Mouse (Mus musculus) lung, postnatal 0 days (tissue): Measurements from ENCODE around the gene Plin4. TPM values are rescaled to one million over a fixed set of nuclear protein-coding genes. Genes with fewer than 3 reads are reported as not detected.

Source experiments
- ATAC-seq: fragments of 200-750 bp; cut with Nextera tagmentation; 2 replicates; pipeline ENCODE4 v1.8.0; 2017; ENCODE audit warnings: moderate library complexity
- DNase-seq: peaks from one replicate; pipeline ENCODE4 v3.0.0-alpha.2; 2016; ENCODE audit warnings: low spot score
- H3K27ac ChIP-seq: fragments of 300-500 bp; sonication (generic); 2 replicates; pipeline ENCODE4 v1.5.1; 2014; ENCODE audit warnings: antibody characterized with exemption, mild to moderate bottlenecking, low read length, mixed read lengths
- H3K27me3 ChIP-seq: fragments of 300-500 bp; sonication (generic); replicated peaks from 2 replicates; pipeline ENCODE4 v1.6.1; 2014; ENCODE audit warnings: low read length, mixed read lengths; ENCODE audit not compliant: insufficient read depth
- H3K36me3 ChIP-seq: fragments of 300-500 bp; sonication (generic); 2 replicates; pipeline ENCODE4 v1.6.1; 2014; ENCODE audit warnings: low read length, mixed read lengths; ENCODE audit not compliant: insufficient read depth
- H3K4me1 ChIP-seq: fragments of 300-500 bp; sonication (generic); 2 replicates; pipeline ENCODE4 v1.6.1; 2014; ENCODE audit warnings: antibody characterized with exemption, low read depth, low read length, mixed read lengths; ENCODE audit not compliant: insufficient read depth
- H3K4me2 ChIP-seq: fragments of 300-500 bp; sonication (generic); replicated peaks from 2 replicates; pipeline ENCODE4 v1.6.1; 2014; ENCODE audit warnings: low read depth, mild to moderate bottlenecking, low read length, moderate library complexity, mixed read lengths
- H3K4me3 ChIP-seq: fragments of 300-500 bp; sonication (generic); 2 replicates; pipeline ENCODE4 v1.5.1; 2014; ENCODE audit warnings: low read depth, low read length
- H3K9ac ChIP-seq: fragments of 300-500 bp; sonication (generic); replicated peaks from 2 replicates; pipeline ENCODE4 v1.6.1; 2014; ENCODE audit warnings: low read depth, mild to moderate bottlenecking
- H3K9me3 ChIP-seq: fragments of 300-500 bp; sonication (generic); 2 replicates; pipeline ENCODE4 v1.6.1; 2016; ENCODE audit warnings: low read length, mixed read lengths
- CTCF ChIP-seq: IDR thresholded peaks from 2 replicates; pipeline ENCODE4 v1.5.1; 2016; ENCODE audit warnings: antibody characterized with exemption, mild to moderate bottlenecking
- EP300 ChIP-seq: IDR thresholded peaks from 2 replicates; pipeline ENCODE4 v1.6.1; 2016; ENCODE audit warnings: antibody characterized with exemption, mild to moderate bottlenecking, control low read depth
- WGBS: fragments of 180-500 bp; shearing (Covaris S2); extraction: QIAGEN DNeasy Blood & Tissue Kit; methylation state at CpG from one replicate; pipeline ENCODE4 v1.1.7; 2014; 5-methylcytosine and 5-hydroxymethylcytosine counted together
- polyA plus RNA-seq: library from polyadenylated mRNA; unstranded; fragments of >200 nt; fragmentation: Nextera tagmentation; extraction: Ambion mirVana; gene quantifications from 2 replicates; pipeline ENCODE4 v1.2.1, GENCODE M21; 2015

Plin4 gene
- polyA plus RNA-seq, 1 experiment from 2014 or later = 0.05 TPM

- Histone ChIP-seq H3K27ac (no peak overlapping the region), H3K4me3 (no peak overlapping the region), H3K4me1 (no peaks in the 10 kb centered on the region), H3K9ac (no peak overlapping the region), H3K36me3 (peaks cover 53% of the 10 kb centered on the region), H3K4me2 (no peak overlapping the region), H3K27me3 (no peaks in the 10 kb centered on the region), H3K9me3 (no peaks in the 10 kb centered on the region)
- no peak for ATAC-seq
- 85% methylated on average over 15 of the region's 15 CpGs for WGBS
- TF ChIP-seq CTCF (peak; percentile 33; the same call in 1 of the 2 replicates), EP300 (no peak)
- no peak for DNase-seq
Observed at GRCm38 (mm10) chr17:56098711-56099572, 10.7 kb downstream of the Plin4 start.

GRCm38 (mm10) chr17:56098180-56098579 lies 11.4 kb downstream of the Plin4 start:
- no peak for ATAC-seq
- H3K4me3 ChIP-seq = no peak overlapping the region
- H3K4me2 ChIP-seq = no peak overlapping the region
- peaks cover 53% of the 10 kb centered on the region for H3K36me3 ChIP-seq
- H3K9ac ChIP-seq = no peak overlapping the region
- no peaks in the 10 kb centered on the region for H3K9me3 ChIP-seq
- H3K27ac ChIP-seq = no peak overlapping the region
- no peak for DNase-seq
- H3K4me1 ChIP-seq = no peaks in the 10 kb centered on the region
- H3K27me3 ChIP-seq = no peaks in the 10 kb centered on the region
- 85% methylated on average over 8 of the region's 8 CpGs for WGBS
- TF ChIP-seq CTCF (no peak), EP300 (no peak)

- Histone ChIP-seq H3K9ac (no peak overlapping the region), H3K36me3 (peaks cover 42% of the 10 kb centered on the region), H3K4me1 (no peaks in the 10 kb centered on the region), H3K27me3 (no peaks in the 10 kb centered on the region), H3K4me3 (no peak overlapping the region), H3K4me2 (no peak overlapping the region), H3K27ac (no peak overlapping the region), H3K9me3 (no peaks in the 10 kb centered on the region)
- no peak for TF ChIP-seq CTCF
- TF ChIP-seq EP300 = no peak
- 92% methylated on average over 12 of the region's 12 CpGs for WGBS
- no peak for ATAC-seq
- DNase-seq = no peak
Observed at GRCm38 (mm10) chr17:56096883-56097282, 12.7 kb downstream of the Plin4 start.

- Histone ChIP-seq H3K4me2 (no peak overlapping the region), H3K27ac (no peak overlapping the region), H3K4me3 (no peak overlapping the region), H3K4me1 (no peaks in the 10 kb centered on the region), H3K9ac (no peak overlapping the region), H3K36me3 (peaks cover 22% of the 10 kb centered on the region; the same call in 1 of the 2 replicates), H3K9me3 (no peaks in the 10 kb centered on the region), H3K27me3 (no peaks in the 10 kb centered on the region)
- TF ChIP-seq CTCF = no peak
- TF ChIP-seq EP300 = no peak
- DNase-seq (no peak), ATAC-seq (no peak)
- WGBS = 95% methylated on average over 1 of the region's 1 CpGs
Observed at GRCm38 (mm10) chr17:56092794-56093193, 16.8 kb downstream of the Plin4 start.

GRCm38 (mm10) chr17:56092312-56092711 lies 17.3 kb downstream of the Plin4 start:
- H3K27me3 ChIP-seq = no peaks in the 10 kb centered on the region
- H3K27ac ChIP-seq = no peak overlapping the region
- no peak overlapping the region for H3K9ac ChIP-seq
- H3K4me3 ChIP-seq = no peak overlapping the region
- no peak overlapping the region for H3K4me2 ChIP-seq
- WGBS = 92% methylated on average over 1 of the region's 1 CpGs
- no peaks in the 10 kb centered on the region for H3K9me3 ChIP-seq
- TF ChIP-seq CTCF (no peak), EP300 (no peak)
- no peaks in the 10 kb centered on the region for H3K4me1 ChIP-seq
- peaks cover 17% of the 10 kb centered on the region; the same call in 1 of the 2 replicates for H3K36me3 ChIP-seq
- ATAC-seq = no peak
- DNase-seq = no peak

- no peak overlapping the region for H3K4me3 ChIP-seq
- H3K9me3 ChIP-seq = no peaks in the 10 kb centered on the region
- H3K36me3 ChIP-seq = peaks cover 7% of the 10 kb centered on the region; the same call in 1 of the 2 replicates
- no peak overlapping the region for H3K27ac ChIP-seq
- WGBS = 9% methylated on average over 8 of the region's 8 CpGs
- DNase-seq = peak; percentile 72
- TF ChIP-seq EP300 = no peak
- no peak for TF ChIP-seq CTCF
- no peak overlapping the region; the same call in 1 of the 2 replicates for H3K9ac ChIP-seq
- no peaks in the 10 kb centered on the region for H3K27me3 ChIP-seq
- no peak for ATAC-seq
- peaks cover 15% of the 10 kb centered on the region; the same call in 1 of the 2 replicates for H3K4me1 ChIP-seq
- H3K4me2 ChIP-seq = peak overlapping the region; percentile 90
Observed at GRCm38 (mm10) chr17:56080781-56081585, 28.6 kb downstream of the Plin4 start.
